Mouse (Mus musculus): ENCODE measurements around the gene Clspn.

DNA sequence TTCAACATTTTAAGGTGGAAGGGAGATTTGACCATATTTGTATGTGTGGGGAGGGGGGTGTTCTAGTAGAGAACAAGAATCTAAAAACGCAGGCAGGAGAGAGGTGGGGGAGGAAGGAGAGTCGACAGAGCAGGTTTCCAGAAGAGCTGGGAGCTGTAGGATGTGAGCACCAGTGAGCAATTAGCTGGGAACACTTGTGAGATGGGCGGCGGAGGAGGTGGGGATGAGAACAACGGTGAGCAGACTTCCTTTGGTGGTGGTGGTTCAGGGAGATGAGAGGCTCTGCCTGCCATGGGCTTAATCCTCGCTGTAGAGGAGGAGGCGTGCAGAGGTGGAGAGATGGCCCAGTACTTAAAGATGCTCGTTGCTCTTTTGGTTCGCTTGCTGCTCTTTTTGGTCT is 85.2 kb downstream of the Clspn start:
- TF ChIP-seq POLR2A (IDR thresholded peaks at IDR 0.05; ENCODE audit: insufficient read depth, low read length): no peak
- TF ChIP-seq EP300 (IDR thresholded peaks at IDR 0.05; ENCODE audit: insufficient read depth, low read depth, low read length): no peak
- TF ChIP-seq CTCF (IDR thresholded peaks at IDR 0.05; ENCODE audit: low read depth, low read length): no peak
